Mouse (Mus musculus) hematopoietic stem cell, adult 5-6 weeks (primary cell): ENCODE results near the gene Crmp1. TPM values are rescaled to one million over a fixed set of nuclear protein-coding genes. Genes with fewer than 3 reads are reported as not detected.

Source experiments
- ATAC-seq, 2 experiments: fragments of 125-278 bp in 1 of 2; replicated peaks in 1 of 2; 2 replicates each; pipeline ENCODE4 v1.8.0; 2016 to 2017; ENCODE audit warnings: inconsistent platforms in 2 of 2, mild to moderate bottlenecking in 2 of 2, moderate number of reproducible peaks in 2 of 2, low read depth in 1 of 2, moderate TSS enrichment in 1 of 2; ENCODE audit not compliant: low FRiP score in 2 of 2, poor library complexity in 2 of 2, severe bottlenecking in 2 of 2, insufficient read depth in 1 of 2, low TSS enrichment in 1 of 2
- total RNA-seq: library from RNA; stranded (forward); fragments of 172-1452, 232-1000 nt; gene quantifications from 2 replicates; pipeline ENCODE4 v1.2.3, GENCODE M21; 2017

Crmp1 gene
- total RNA-seq, 1 experiment from 2014 or later, result not detected

GRCm38 (mm10) chr5:37254523-37254922, 12.8 kb downstream of the Crmp1 start:
- ATAC-seq, result no peak

GRCm38 (mm10) chr5:37256823-37257222, 15.1 kb downstream of the Crmp1 start:
- no peak for ATAC-seq

- no peak for ATAC-seq
Measured at GRCm38 (mm10) chr5:37257243-37257642, 15.5 kb downstream of the Crmp1 start.

- ATAC-seq, result no peak
Measured at GRCm38 (mm10) chr5:37261734-37262133, 20.0 kb downstream of the Crmp1 start.

- ATAC-seq, result no peak
Measured at GRCm38 (mm10) chr5:37263816-37264215, 22.1 kb downstream of the Crmp1 start.

GRCm38 (mm10) chr5:37281021-37281420, 39.3 kb downstream of the Crmp1 start:
- no peak for ATAC-seq

GRCm38 (mm10) chr5:37288374-37288773, 46.6 kb downstream of the Crmp1 start:
- ATAC-seq, result peak in 1 of 2 experiments; percentile 59; a peak in 2 of 4 replicates

GRCm38 (mm10) chr5:37289236-37289635, 47.5 kb downstream of the Crmp1 start:
- ATAC-seq, result peak in 1 of 2 experiments; percentile 53; a peak in 1 of 4 replicates

- no peak for ATAC-seq
Measured at GRCm38 (mm10) chr5:37290983-37291382, 49.2 kb downstream of the Crmp1 start.

- ATAC-seq, result no peak
Measured at GRCm38 (mm10) chr5:37296717-37297116, 55.0 kb downstream of the Crmp1 start.

GRCm38 (mm10) chr5:37298370-37298769, 56.6 kb downstream of the Crmp1 start:
- ATAC-seq, result no peak

- no peak for ATAC-seq
Measured at GRCm38 (mm10) chr5:37310026-37310425, 68.3 kb downstream of the Crmp1 start.

- no peak for ATAC-seq
Measured at GRCm38 (mm10) chr5:37312980-37313722, 71.4 kb downstream of the Crmp1 start.

GRCm38 (mm10) chr5:37318715-37319114, 77.0 kb downstream of the Crmp1 start:
- ATAC-seq, result no peak

GRCm38 (mm10) chr5:37320174-37320573, 78.4 kb downstream of the Crmp1 start:
- ATAC-seq, result no peak

- no peak for ATAC-seq
Measured at GRCm38 (mm10) chr5:37320761-37321160, 79.0 kb downstream of the Crmp1 start.

- ATAC-seq, result no peak
Measured at GRCm38 (mm10) chr5:37326675-37327074, 84.9 kb downstream of the Crmp1 start.

GRCm38 (mm10) chr5:37330449-37331132, 88.9 kb downstream of the Crmp1 start:
- no peak for ATAC-seq

GRCm38 (mm10) chr5:37331133-37331505, 89.4 kb downstream of the Crmp1 start:
- no peak for ATAC-seq
